Mouse (Mus musculus): ENCODE measurements around the gene Gmcl1. TPM values are rescaled to one million over a fixed set of nuclear protein-coding genes. Genes with fewer than 3 reads are reported as not detected.
A peak's percentile ranks its signal among the peaks of the same experiment; 100 is the strongest.

The Gmcl1 gene
- polyA plus RNA-seq, 1 experiment = 1.0 TPM

DNA sequence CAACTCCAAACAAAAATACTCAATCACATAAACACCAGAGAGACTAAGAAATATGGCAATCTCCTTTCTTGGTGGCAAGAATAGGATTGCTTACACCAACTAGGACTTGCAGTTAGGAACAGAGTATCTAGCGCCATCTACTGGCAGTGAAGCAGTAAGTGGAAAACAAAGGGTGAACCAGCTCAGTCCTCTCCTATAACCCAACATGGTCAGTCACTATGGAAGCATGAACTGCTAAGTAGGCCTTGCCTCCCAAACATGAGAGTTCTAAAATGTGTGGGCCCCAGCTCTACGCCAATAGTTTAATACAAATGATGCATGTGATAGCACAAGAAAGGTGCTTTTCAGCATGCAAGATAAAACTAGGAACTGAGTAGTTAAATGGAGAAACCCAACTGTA lies 62.3 kb downstream of the Gmcl1 start:
- no peaks in the 10 kb centered on the region for H3K27me3 ChIP-seq (ENCODE audit: control insufficient read depth)
- peaks cover 77% of the 10 kb centered on the region for H3K36me3 ChIP-seq (ENCODE audit: control insufficient read depth)
- TF ChIP-seq TAL1 (IDR thresholded peaks at IDR 0.05; ENCODE audit: low read length) (no peak), GATA1 (IDR thresholded peaks at IDR 0.05; ENCODE audit: low read length) (no peak)
- peaks cover 43% of the 10 kb centered on the region for H3K4me1 ChIP-seq (ENCODE audit: control insufficient read depth)
- no peak overlapping the region for H3K4me3 ChIP-seq (replicated peaks)
- no peaks in the 10 kb centered on the region for H3K9me3 ChIP-seq (ENCODE audit: control insufficient read depth, low read length)

DNA sequence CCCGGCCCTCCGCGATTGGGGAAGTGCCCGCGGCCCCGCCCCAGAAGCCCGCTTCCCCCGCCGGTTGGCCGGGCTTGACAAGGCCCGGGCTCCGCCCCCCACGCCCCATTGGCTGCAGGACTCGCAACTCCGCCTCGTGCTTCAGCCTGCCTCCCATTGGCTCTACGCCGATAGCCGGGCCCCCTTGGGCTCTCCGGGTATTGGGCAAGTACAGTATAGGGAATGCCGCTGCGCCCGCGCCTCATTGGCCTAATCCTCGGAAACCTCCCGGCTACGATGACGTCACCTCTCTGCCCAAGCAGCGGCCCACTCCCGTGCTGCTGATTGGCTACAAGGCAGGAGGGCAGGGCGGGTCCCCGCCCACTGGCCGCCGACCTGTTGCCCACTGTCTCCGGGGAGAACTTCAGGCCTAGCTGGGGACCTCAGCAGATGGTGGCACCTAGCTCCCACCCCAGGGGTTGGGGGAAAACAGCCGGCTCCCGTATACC lies 63.9 kb downstream of the Gmcl1 start:
- peaks cover 58% of the 10 kb centered on the region for H3K4me1 ChIP-seq (ENCODE audit: control insufficient read depth)
- TF ChIP-seq TAL1 (IDR thresholded peaks at IDR 0.05; ENCODE audit: low read length) = no peak
- TF ChIP-seq GATA1 (IDR thresholded peaks at IDR 0.05; ENCODE audit: low read length) = no peak
- peak overlapping the region; percentile 70 for H3K4me3 ChIP-seq (replicated peaks)
- H3K27me3 ChIP-seq (ENCODE audit: control insufficient read depth) = no peaks in the 10 kb centered on the region
- H3K9me3 ChIP-seq (ENCODE audit: control insufficient read depth, low read length) = no peaks in the 10 kb centered on the region
- H3K36me3 ChIP-seq (ENCODE audit: control insufficient read depth) = peaks cover 78% of the 10 kb centered on the region

DNA sequence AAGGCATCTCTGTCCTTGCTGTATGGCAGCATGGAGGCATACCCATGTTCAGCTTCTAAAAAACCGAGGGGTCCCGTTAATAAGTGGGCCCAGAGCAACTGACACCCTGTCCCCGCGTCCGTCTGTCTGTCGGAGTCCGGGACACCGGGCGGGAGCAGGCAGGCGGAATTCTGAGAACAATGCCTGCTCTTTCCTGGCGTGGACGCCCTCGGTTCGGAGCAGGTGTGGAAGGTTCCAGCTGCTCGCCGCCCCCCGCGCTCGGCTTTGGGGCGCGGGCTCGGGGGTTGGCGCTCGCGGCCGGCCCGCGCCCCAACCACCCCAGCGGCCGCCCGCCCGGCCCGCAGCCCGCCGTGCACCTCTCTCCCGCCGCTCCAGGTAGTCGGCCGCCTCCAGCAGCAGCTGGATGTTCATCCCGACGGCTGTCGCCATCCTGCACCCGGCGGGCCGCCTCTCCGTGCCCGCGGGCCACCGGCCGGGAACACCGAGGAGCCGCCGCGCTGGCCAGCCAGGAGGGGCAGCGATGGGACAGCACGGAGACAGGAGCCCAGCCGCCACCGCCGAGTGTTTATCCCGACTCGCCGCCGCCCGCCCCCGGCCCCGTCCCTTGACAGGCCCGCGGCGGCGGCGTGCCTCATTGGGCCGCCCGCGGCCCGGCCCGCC lies 64.5 kb downstream of the Gmcl1 start, which contains the start of gene Mxd1:
Mxd1 (minus strand) TSS at position 582 of the 660 bp plus-strand sequence.
- peaks cover 78% of the 10 kb centered on the region for H3K36me3 ChIP-seq (ENCODE audit: control insufficient read depth)
- H3K4me1 ChIP-seq (ENCODE audit: control insufficient read depth) = peaks cover 63% of the 10 kb centered on the region
- H3K4me3 ChIP-seq (replicated peaks) = peak within 1 kb of the TSS; percentile 70
- no peaks in the 10 kb centered on the region for H3K27me3 ChIP-seq (ENCODE audit: control insufficient read depth)
- no peak for TF ChIP-seq TAL1 (IDR thresholded peaks at IDR 0.05; ENCODE audit: low read length)
- no peaks in the 10 kb centered on the region for H3K9me3 ChIP-seq (ENCODE audit: control insufficient read depth, low read length)

DNA sequence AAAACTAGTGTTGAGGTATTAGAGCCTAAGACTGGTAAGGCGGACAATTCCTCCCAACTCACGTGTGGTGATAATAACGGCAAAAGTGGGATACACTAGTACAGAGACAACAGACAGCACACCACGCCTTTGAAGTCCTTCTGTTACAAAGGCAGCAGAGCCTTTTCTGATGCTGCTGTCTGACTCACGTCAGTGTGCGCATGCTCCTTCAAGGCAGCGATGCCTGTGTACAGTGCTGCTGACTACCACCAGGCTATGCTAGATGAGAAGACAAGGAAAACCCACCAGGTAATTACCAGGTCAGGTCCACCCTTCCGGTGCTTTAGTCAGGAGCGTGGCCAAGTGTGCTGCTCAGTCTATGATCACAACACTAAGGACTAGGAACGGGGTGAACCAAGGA lies 66.1 kb downstream of the Gmcl1 start:
- no peak for TF ChIP-seq TAL1 (IDR thresholded peaks at IDR 0.05; ENCODE audit: low read length)
- Histone ChIP-seq H3K4me1 (ENCODE audit: control insufficient read depth) (peaks cover 70% of the 10 kb centered on the region), H3K27me3 (ENCODE audit: control insufficient read depth) (no peaks in the 10 kb centered on the region), H3K36me3 (ENCODE audit: control insufficient read depth) (peaks cover 78% of the 10 kb centered on the region), H3K4me3 (replicated peaks) (peak overlapping the region; percentile 70), H3K9me3 (ENCODE audit: control insufficient read depth, low read length) (no peaks in the 10 kb centered on the region)

DNA sequence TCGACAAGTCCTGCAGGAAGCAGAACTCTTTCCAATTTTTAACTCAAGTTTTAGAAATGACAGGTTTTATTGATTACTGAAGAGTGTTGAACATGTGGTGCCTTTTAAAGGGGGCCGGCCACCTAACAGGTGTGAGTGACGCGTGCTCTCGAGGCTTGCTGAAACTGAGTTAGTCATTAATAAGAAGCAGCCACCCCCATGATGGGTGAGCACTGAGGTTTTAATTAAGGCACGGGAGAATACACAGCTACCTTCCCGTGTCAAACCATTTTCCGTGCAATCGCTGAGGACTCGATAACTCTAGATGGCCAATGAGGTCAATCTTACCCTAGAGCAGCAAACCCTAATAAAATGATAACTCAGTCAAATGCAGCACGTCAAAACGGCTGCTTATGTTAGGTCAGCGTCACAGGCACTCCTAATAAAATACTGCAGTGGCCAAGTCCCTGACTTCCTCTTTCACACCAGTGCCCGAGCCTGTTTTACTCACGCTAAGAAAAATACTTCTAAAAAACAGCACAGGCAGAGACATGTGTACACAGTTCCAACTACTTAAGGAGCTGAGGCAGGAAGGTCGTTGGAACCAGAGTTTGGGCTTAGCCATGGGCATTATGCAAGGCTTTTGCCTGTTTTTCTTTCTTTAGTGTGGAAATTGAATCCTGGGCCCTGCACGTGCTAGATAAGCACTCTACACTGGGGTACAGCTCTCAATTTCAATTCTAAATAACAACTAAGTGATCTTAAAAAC lies 67.4 kb downstream of the Gmcl1 start:
- TF ChIP-seq GATA1 (IDR thresholded peaks at IDR 0.05; ENCODE audit: low read length) (no peak), TAL1 (IDR thresholded peaks at IDR 0.05; ENCODE audit: low read length) (no peak)
- peaks cover 79% of the 10 kb centered on the region for H3K36me3 ChIP-seq (ENCODE audit: control insufficient read depth)
- H3K4me3 ChIP-seq (replicated peaks) = peak overlapping the region; percentile 70
- H3K4me1 ChIP-seq (ENCODE audit: control insufficient read depth) = peaks cover 82% of the 10 kb centered on the region
- H3K27me3 ChIP-seq (ENCODE audit: control insufficient read depth) = no peaks in the 10 kb centered on the region
- H3K9me3 ChIP-seq (ENCODE audit: control insufficient read depth, low read length) = no peaks in the 10 kb centered on the region

DNA sequence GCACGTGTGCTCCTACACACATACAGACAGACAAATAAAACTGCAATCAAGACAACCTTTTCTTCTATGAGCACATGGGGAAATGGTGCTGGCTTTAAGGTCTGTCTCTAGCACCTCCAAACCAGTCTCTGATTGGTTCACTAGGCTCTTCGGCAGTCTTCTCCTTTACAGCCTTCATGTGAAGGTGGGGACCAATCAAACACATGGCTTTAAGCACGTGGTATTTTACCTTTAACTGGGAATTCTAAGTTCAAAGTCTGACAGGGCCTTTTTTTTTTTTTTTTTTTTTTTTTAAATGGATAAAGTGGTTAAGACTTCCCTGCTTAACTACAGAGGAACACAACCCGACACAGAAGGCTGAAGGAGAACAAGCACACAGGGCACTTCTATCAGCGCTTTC lies 68.1 kb downstream of the Gmcl1 start:
- H3K4me3 ChIP-seq (replicated peaks) = peak overlapping the region; percentile 70
- peaks cover 82% of the 10 kb centered on the region for H3K4me1 ChIP-seq (ENCODE audit: control insufficient read depth)
- no peaks in the 10 kb centered on the region for H3K27me3 ChIP-seq (ENCODE audit: control insufficient read depth)
- peaks cover 85% of the 10 kb centered on the region for H3K36me3 ChIP-seq (ENCODE audit: control insufficient read depth)
- TF ChIP-seq TAL1 (IDR thresholded peaks at IDR 0.05; ENCODE audit: low read length) (no peak), GATA1 (IDR thresholded peaks at IDR 0.05; ENCODE audit: low read length) (no peak)
- no peaks in the 10 kb centered on the region for H3K9me3 ChIP-seq (ENCODE audit: control insufficient read depth, low read length)

DNA sequence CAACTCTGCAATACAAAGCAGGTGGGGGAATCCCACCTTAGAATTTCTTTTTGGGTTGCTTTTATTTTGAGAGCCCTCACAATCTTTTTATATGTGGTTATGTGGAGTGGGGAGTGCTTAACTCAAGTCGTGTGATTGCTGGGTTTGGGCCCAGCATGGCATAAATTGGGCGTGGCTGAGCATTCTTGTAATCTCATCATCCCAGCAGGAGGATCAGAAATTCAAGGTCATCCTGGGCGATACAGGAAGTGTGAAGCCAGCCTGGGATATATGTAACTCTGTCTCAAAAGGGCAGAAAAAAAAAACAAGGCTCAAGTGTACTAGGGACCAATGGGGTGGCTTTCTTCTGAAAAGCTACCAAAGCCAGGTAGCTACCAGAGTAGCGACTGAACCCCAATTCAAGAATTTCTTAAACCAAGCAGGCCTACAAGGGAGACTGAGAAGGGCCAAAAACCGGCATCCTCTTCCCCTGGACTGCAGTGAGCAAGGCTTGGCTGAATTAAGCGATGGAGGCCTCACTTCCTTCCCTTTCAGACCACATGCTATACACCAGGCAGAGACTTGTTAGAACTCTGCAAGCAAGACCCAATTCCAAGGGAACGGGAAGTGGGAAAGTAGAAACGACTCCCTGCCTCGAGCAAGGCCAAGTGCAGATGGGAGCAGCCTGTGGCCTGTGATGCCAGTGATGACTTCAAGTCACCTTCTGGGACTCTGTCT lies 72.9 kb downstream of the Gmcl1 start:
- peak overlapping the region; percentile 47 for H3K4me3 ChIP-seq (replicated peaks)
- H3K27me3 ChIP-seq (ENCODE audit: control insufficient read depth) = no peaks in the 10 kb centered on the region
- peak; percentile 80 for TF ChIP-seq TAL1 (IDR thresholded peaks at IDR 0.05; ENCODE audit: low read length)
- TF ChIP-seq GATA1 (IDR thresholded peaks at IDR 0.05; ENCODE audit: low read length) = peak; percentile 55; the same call in 1 of the 2 replicates
- peaks cover 83% of the 10 kb centered on the region for H3K4me1 ChIP-seq (ENCODE audit: control insufficient read depth)
- H3K9me3 ChIP-seq (ENCODE audit: control insufficient read depth, low read length) = no peaks in the 10 kb centered on the region
- H3K36me3 ChIP-seq (ENCODE audit: control insufficient read depth) = peaks cover 97% of the 10 kb centered on the region

DNA sequence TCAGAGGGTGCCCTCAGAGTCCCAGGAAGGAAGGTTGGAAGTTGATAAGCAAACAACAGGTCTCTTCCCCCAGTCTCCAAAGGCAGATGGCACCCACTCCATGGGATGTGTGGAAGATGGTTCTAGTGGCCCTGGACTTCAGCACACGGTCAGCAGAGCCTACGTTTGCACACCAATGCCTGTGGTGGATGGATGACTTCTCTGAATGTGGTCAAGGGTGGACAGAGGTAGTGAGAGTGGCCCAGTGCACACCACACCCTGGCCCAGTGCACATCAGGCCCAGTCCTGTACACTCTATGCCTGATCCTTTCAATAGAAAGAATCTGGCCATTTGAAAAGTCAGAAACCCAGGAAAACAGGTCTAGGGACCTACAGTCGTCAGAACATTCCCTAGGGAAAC lies 74.7 kb downstream of the Gmcl1 start:
- no peak overlapping the region for H3K4me3 ChIP-seq (replicated peaks)
- H3K9me3 ChIP-seq (ENCODE audit: control insufficient read depth, low read length) = no peaks in the 10 kb centered on the region
- peaks cover 97% of the 10 kb centered on the region for H3K36me3 ChIP-seq (ENCODE audit: control insufficient read depth)
- peaks cover 77% of the 10 kb centered on the region for H3K4me1 ChIP-seq (ENCODE audit: control insufficient read depth)
- H3K27me3 ChIP-seq (ENCODE audit: control insufficient read depth) = no peaks in the 10 kb centered on the region
- no peak for TF ChIP-seq TAL1 (IDR thresholded peaks at IDR 0.05; ENCODE audit: low read length)
- TF ChIP-seq GATA1 (IDR thresholded peaks at IDR 0.05; ENCODE audit: low read length) = no peak

Data from erythroblast, embryonic 14.5 days (primary cell).